Mouse (Mus musculus) adrenal gland, adult 18-20 months (tissue): ENCODE results near the gene Tdrd5. TPM values are rescaled to one million over a fixed set of nuclear protein-coding genes. Genes with fewer than 3 reads are reported as not detected.

ENCODE experiments used
- total RNA-seq, 2 experiments: library from RNA; stranded (reverse); gene quantifications; 1 replicate in 1 of 2; 2 replicates in 1 of 2; pipeline ENCODE4 v1.2.3; 2021

The Tdrd5 gene
- total RNA-seq, 2 experiments from 2014 or later = 0.40 to 0.93 TPM

Other genes starting within 250 kb of the Tdrd5 start
- 10 to 100 TPM in 1 of 2 experiments, 1 to 10 TPM in 1; 8.0 to 10.7 TPM for gene Fam163a, start 98.6 kb downstream of the Tdrd5 start, total RNA-seq
- gene Nphs2, start 7.1 kb upstream of the Tdrd5 start, total RNA-seq = not detected
- 100 to 1,000 TPM; 556 to 590 TPM for gene Gm2000, start 62.4 kb upstream of the Tdrd5 start, total RNA-seq
- gene Axdnd1, start 117.5 kb upstream of the Tdrd5 start, total RNA-seq = 1 to 10 TPM; 5.3 to 8.7 TPM
- 1,000 to 10,000 TPM; 1,467 to 1,486 TPM for gene Soat1, start 170.7 kb upstream of the Tdrd5 start, total RNA-seq
- 10 to 100 TPM; 39.7 to 42.8 TPM for gene Gm10031, start 220.3 kb upstream of the Tdrd5 start, total RNA-seq